Mouse (Mus musculus): ENCODE data around the gene Tnfaip8l3. TPM values are rescaled to one million over a fixed set of nuclear protein-coding genes. Genes with fewer than 3 reads are reported as not detected.

The Tnfaip8l3 gene
- polyA plus RNA-seq, 2 experiments, result 0.13 to 0.14 TPM

DNA sequence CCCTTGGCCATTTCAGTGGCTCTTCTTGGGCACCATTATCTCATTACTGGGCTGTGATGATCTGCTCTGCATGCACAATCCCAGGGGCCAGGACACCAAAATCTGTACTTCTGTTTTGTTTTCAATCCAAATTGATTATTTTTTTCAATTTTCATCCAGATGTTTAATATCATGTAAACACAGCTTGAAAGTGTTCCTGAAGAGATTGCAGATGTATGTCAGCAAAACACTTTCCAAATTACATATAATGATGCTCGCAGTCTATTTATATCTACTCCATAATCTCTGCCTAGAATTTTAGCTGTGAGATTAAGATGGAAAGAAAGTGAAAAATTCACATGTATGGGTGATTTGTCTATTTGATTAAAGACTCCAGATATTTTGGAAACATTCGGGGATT is 9.6 kb upstream of the Tnfaip8l3 start:
- H3K27ac ChIP-seq, result no peak overlapping the region
- no peak for ATAC-seq (ENCODE audit: insufficient read depth)
- WGBS (ENCODE audit: insufficient replicate concordance), result 48% methylated on average over 2 of the region's 2 CpGs

GRCm38 (mm10) chr9:54074901-54075300 is 6.7 kb upstream of the Tnfaip8l3 start:
- DNase-seq (ENCODE audit: low read depth in 3 of 3, low spot score in 3 of 3), result no peak

More for the DNA sequence above, 9.6 kb upstream of the Tnfaip8l3 start:
- Histone ChIP-seq H3K36me3 (replicated peaks; ENCODE audit: control insufficient read depth, insufficient read depth, low read depth) (no peaks in the 10 kb centered on the region), H3K4me1 (replicated peaks; ENCODE audit: control insufficient read depth in 2 of 2, insufficient read depth in 2 of 2, low read length in 1 of 2) (no peaks in the 10 kb centered on the region), H3K4me3 (ENCODE audit: insufficient read depth in 1 of 2, low read depth in 2 of 2, low read length in 2 of 2) (no peak overlapping the region), H3K9me3 (ENCODE audit: control insufficient read depth, low read length) (no peaks in the 10 kb centered on the region), H3K4me2 (ENCODE audit: low read depth) (no peak overlapping the region), H3K27me3 (ENCODE audit: control insufficient read depth, insufficient read depth, low read length) (no peaks in the 10 kb centered on the region), H3K9ac (replicated peaks) (no peak overlapping the region)
- no peak for DNase-seq (ENCODE audit: low read depth in 3 of 3, low spot score in 3 of 3)
- no peak for TF ChIP-seq EP300 (IDR thresholded peaks at IDR 0.05; ENCODE audit: low read depth)
- no peak for TF ChIP-seq CTCF (IDR thresholded peaks at IDR 0.05; ENCODE audit: low read depth)

GRCm38 (mm10) chr9:54073688-54074087 is 5.5 kb upstream of the Tnfaip8l3 start:
- DNase-seq (ENCODE audit: low read depth in 3 of 3, low spot score in 3 of 3), result no peak
- no peaks in the 10 kb centered on the region for H3K36me3 ChIP-seq (replicated peaks; ENCODE audit: control insufficient read depth, insufficient read depth, low read depth)
- H3K4me2 ChIP-seq (ENCODE audit: low read depth), result no peak overlapping the region
- 59% methylated on average over 4 of the region's 4 CpGs for WGBS (ENCODE audit: insufficient replicate concordance)
- TF ChIP-seq CTCF (IDR thresholded peaks at IDR 0.05; ENCODE audit: low read depth), result no peak
- TF ChIP-seq EP300 (IDR thresholded peaks at IDR 0.05; ENCODE audit: low read depth), result no peak
- no peaks in the 10 kb centered on the region for H3K4me1 ChIP-seq (replicated peaks; ENCODE audit: control insufficient read depth in 2 of 2, insufficient read depth in 2 of 2, low read length in 1 of 2)
- H3K27ac ChIP-seq, result no peak overlapping the region
- H3K9ac ChIP-seq (replicated peaks), result no peak overlapping the region
- H3K27me3 ChIP-seq (ENCODE audit: control insufficient read depth, insufficient read depth, low read length), result no peaks in the 10 kb centered on the region
- H3K4me3 ChIP-seq (ENCODE audit: insufficient read depth in 1 of 2, low read depth in 2 of 2, low read length in 2 of 2), result no peak overlapping the region
- H3K9me3 ChIP-seq (ENCODE audit: control insufficient read depth, low read length), result no peaks in the 10 kb centered on the region
- no peak for ATAC-seq (ENCODE audit: insufficient read depth)

More at GRCm38 (mm10) chr9:54074901-54075300, 6.7 kb upstream of the Tnfaip8l3 start:
- H3K36me3 ChIP-seq (replicated peaks; ENCODE audit: control insufficient read depth, insufficient read depth, low read depth), result no peaks in the 10 kb centered on the region
- 53% methylated on average over 3 of the region's 3 CpGs for WGBS (ENCODE audit: insufficient replicate concordance)
- no peak overlapping the region for H3K27ac ChIP-seq
- H3K9me3 ChIP-seq (ENCODE audit: control insufficient read depth, low read length), result no peaks in the 10 kb centered on the region
- no peaks in the 10 kb centered on the region for H3K4me1 ChIP-seq (replicated peaks; ENCODE audit: control insufficient read depth in 2 of 2, insufficient read depth in 2 of 2, low read length in 1 of 2)
- H3K9ac ChIP-seq (replicated peaks), result no peak overlapping the region
- ATAC-seq (ENCODE audit: insufficient read depth), result no peak
- TF ChIP-seq EP300 (IDR thresholded peaks at IDR 0.05; ENCODE audit: low read depth), result no peak
- TF ChIP-seq CTCF (IDR thresholded peaks at IDR 0.05; ENCODE audit: low read depth), result no peak
- no peaks in the 10 kb centered on the region for H3K27me3 ChIP-seq (ENCODE audit: control insufficient read depth, insufficient read depth, low read length)
- H3K4me3 ChIP-seq (ENCODE audit: insufficient read depth in 1 of 2, low read depth in 2 of 2, low read length in 2 of 2), result no peak overlapping the region
- H3K4me2 ChIP-seq (ENCODE audit: low read depth), result no peak overlapping the region

DNA sequence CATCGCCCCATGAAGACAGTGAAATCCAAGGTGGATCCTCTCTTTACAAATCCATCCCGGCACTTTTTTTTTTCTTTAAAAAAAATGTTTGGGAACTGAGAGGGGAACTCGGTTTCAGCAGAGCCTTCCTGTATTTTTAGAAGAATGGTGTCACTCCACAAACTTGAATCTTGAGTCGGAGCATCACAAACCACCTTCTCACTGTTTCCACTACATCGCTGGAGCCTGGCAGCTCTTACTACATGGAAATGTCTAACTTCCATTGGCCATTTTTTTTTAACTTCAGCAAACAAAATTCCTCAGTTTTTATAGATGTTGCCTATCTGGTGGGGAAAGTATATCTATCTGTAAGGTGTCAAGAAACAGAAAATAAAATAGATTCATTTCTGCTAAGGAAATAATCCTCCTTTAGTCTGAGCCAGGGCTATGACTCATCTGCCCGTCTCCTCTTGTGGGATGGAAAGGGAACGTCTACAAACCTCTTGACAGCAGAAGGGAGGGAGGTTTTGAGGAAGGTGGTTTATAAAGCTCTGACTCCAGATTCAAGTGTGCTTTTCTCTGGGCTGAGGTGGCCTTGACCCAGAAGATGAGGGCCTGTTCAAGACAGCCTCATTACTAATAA is 3.4 kb upstream of the Tnfaip8l3 start:
- Histone ChIP-seq H3K9me3 (ENCODE audit: control insufficient read depth, low read length) (no peaks in the 10 kb centered on the region), H3K27ac (no peak overlapping the region), H3K36me3 (replicated peaks; ENCODE audit: control insufficient read depth, insufficient read depth, low read depth) (no peaks in the 10 kb centered on the region), H3K4me3 (ENCODE audit: insufficient read depth in 1 of 2, low read depth in 2 of 2, low read length in 2 of 2) (no peak overlapping the region), H3K4me2 (ENCODE audit: low read depth) (no peak overlapping the region), H3K27me3 (ENCODE audit: control insufficient read depth, insufficient read depth, low read length) (peaks cover 5% of the 10 kb centered on the region), H3K9ac (replicated peaks) (no peak overlapping the region), H3K4me1 (replicated peaks; ENCODE audit: control insufficient read depth in 2 of 2, insufficient read depth in 2 of 2, low read length in 1 of 2) (no peaks in the 10 kb centered on the region)
- ATAC-seq (ENCODE audit: insufficient read depth), result no peak
- DNase-seq (ENCODE audit: low read depth in 3 of 3, low spot score in 3 of 3), result no peak
- 39% methylated on average over 7 of the region's 7 CpGs for WGBS (ENCODE audit: insufficient replicate concordance)
- TF ChIP-seq CTCF (IDR thresholded peaks at IDR 0.05; ENCODE audit: low read depth), result no peak

DNA sequence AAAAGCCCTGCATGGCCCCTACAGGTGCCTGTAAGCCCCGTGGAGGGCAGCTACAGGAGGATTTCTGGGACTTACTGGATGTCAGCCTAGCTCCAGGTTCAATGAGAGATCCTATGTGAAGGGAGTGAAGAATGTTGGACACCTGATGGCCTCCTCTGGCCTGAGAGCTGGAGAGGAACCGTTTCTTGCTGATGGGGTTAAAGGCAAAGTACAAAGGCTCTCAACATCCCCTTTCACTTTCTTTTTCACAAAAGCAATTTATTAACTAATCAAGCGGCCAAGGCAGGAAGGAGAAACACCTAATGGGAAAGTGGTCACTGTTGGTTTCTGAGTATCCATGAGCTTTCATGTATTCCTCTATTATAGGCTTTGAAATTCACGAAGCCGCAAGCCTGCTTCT is 1.0 kb upstream of the Tnfaip8l3 start:
- DNase-seq (ENCODE audit: low read depth in 3 of 3, low spot score in 3 of 3) (no peak), ATAC-seq (ENCODE audit: insufficient read depth) (no peak)
- Histone ChIP-seq H3K9me3 (ENCODE audit: control insufficient read depth, low read length) (no peaks in the 10 kb centered on the region), H3K4me3 (ENCODE audit: insufficient read depth in 1 of 2, low read depth in 2 of 2, low read length in 2 of 2) (peak overlapping the region in 1 of 2 experiments; percentile 50; a peak in 3 of 4 replicates), H3K27me3 (ENCODE audit: control insufficient read depth, insufficient read depth, low read length) (peaks cover 5% of the 10 kb centered on the region), H3K4me2 (ENCODE audit: low read depth) (peak overlapping the region; percentile 56), H3K4me1 (replicated peaks; ENCODE audit: control insufficient read depth in 2 of 2, insufficient read depth in 2 of 2, low read length in 1 of 2) (no peaks in the 10 kb centered on the region), H3K36me3 (replicated peaks; ENCODE audit: control insufficient read depth, insufficient read depth, low read depth) (no peaks in the 10 kb centered on the region), H3K9ac (replicated peaks) (no peak overlapping the region), H3K27ac (no peak overlapping the region)
- WGBS (ENCODE audit: insufficient replicate concordance), result 35% methylated on average over 5 of the region's 5 CpGs
- TF ChIP-seq EP300 (IDR thresholded peaks at IDR 0.05; ENCODE audit: low read depth) (no peak), CTCF (IDR thresholded peaks at IDR 0.05; ENCODE audit: low read depth) (no peak)
